Mouse (Mus musculus) kidney, postnatal 0 days (tissue): Measurements from ENCODE around the gene Dnaaf3. TPM values are rescaled to one million over a fixed set of nuclear protein-coding genes. Genes with fewer than 3 reads are reported as not detected.

Source experiments
- ATAC-seq: fragments of 200-750 bp; cut with Nextera tagmentation; replicated peaks from 2 replicates; pipeline ENCODE4 v1.8.0; 2017; ENCODE audit warnings: low read depth, moderate number of reproducible peaks, moderate TSS enrichment, moderate library complexity; ENCODE audit not compliant: low FRiP score
- DNase-seq: peaks from one replicate; pipeline ENCODE4 v3.0.0-alpha.2; 2016; ENCODE audit warnings: low spot score
- H3K27ac ChIP-seq: fragments of 300-500 bp; sonication (generic); 2 replicates; pipeline ENCODE4 v1.5.1; 2014; ENCODE audit warnings: mild to moderate bottlenecking
- H3K27me3 ChIP-seq: fragments of 300-500 bp; sonication (generic); 2 replicates; pipeline ENCODE4 v1.6.1; 2014; ENCODE audit warnings: low read length, mixed read lengths; ENCODE audit not compliant: insufficient read depth
- H3K36me3 ChIP-seq: fragments of 300-500 bp; sonication (generic); 2 replicates; pipeline ENCODE4 v1.6.1; 2014; ENCODE audit warnings: low read length, mixed read lengths; ENCODE audit not compliant: insufficient read depth
- H3K4me1 ChIP-seq: fragments of 300-500 bp; sonication (generic); replicated peaks from 2 replicates; pipeline ENCODE4 v1.6.1; 2014; ENCODE audit warnings: antibody characterized with exemption, low read length, mixed read lengths; ENCODE audit not compliant: insufficient read depth
- H3K4me2 ChIP-seq: fragments of 300-500 bp; sonication (generic); 2 replicates; pipeline ENCODE4 v1.6.1; 2014; ENCODE audit warnings: mild to moderate bottlenecking, low read length, moderate library complexity, mixed read lengths
- H3K4me3 ChIP-seq: fragments of 300-500 bp; sonication (generic); replicated peaks from 2 replicates; pipeline ENCODE4 v1.5.1; 2014; ENCODE audit warnings: low read depth, low read length
- H3K9ac ChIP-seq: fragments of 300-500 bp; sonication (generic); 2 replicates; pipeline ENCODE4 v1.6.1; 2014; ENCODE audit warnings: low read depth, low read length
- H3K9me3 ChIP-seq: fragments of 300-500 bp; sonication (generic); replicated peaks from 2 replicates; pipeline ENCODE4 v1.6.1; 2016; ENCODE audit warnings: low read length, inconsistent platforms, mixed read lengths
- CTCF ChIP-seq: IDR thresholded peaks from 2 replicates; pipeline ENCODE4 v1.5.1; 2016; ENCODE audit warnings: antibody characterized with exemption, low read depth, mild to moderate bottlenecking, moderate library complexity
- WGBS: fragments of 180-500 bp; shearing (Covaris S2); extraction: QIAGEN DNeasy Blood & Tissue Kit; methylation state at CpG from one replicate; pipeline ENCODE4 v1.1.7; 2014; 5-methylcytosine and 5-hydroxymethylcytosine counted together
- polyA plus RNA-seq: library from polyadenylated mRNA; unstranded; fragments of >200 nt; fragmentation: Nextera tagmentation; extraction: Ambion mirVana; gene quantifications from 2 replicates; pipeline ENCODE4 v1.2.1, GENCODE M21; 2015

The Dnaaf3 gene
- polyA plus RNA-seq, 1 experiment from 2014 or later: 2.0 TPM

DNA sequence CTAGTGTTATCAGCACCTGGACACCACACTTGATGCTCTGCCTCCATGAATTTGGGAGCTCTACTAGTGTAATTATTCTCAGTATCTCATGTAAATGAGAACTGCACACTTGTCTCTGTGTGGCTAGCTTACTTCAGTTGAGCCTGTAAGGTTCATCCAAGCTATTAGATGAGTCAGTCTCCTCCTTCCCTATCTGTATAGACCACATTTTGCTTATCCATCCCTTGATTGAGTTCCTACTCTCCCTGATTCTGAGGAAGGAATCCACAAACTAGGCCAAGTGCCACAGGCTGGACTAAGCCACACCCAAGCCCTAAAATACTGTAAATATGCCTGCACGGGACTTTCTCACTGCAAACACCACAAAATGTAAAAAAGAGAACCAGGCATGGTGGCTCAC is 38.3 kb downstream of the Dnaaf3 start:
- ATAC-seq (no peak), DNase-seq (no peak)
- Histone ChIP-seq H3K36me3 (peaks cover 27% of the 10 kb centered on the region; the same call in 1 of the 2 replicates), H3K4me2 (no peak overlapping the region), H3K9ac (no peak overlapping the region), H3K4me3 (no peak overlapping the region), H3K9me3 (no peaks in the 10 kb centered on the region), H3K27ac (no peak overlapping the region), H3K27me3 (no peaks in the 10 kb centered on the region), H3K4me1 (peaks cover 3% of the 10 kb centered on the region; the same call in 1 of the 2 replicates)
- WGBS: 58% methylated on average over 1 of the region's 1 CpGs
- TF ChIP-seq CTCF: no peak

DNA sequence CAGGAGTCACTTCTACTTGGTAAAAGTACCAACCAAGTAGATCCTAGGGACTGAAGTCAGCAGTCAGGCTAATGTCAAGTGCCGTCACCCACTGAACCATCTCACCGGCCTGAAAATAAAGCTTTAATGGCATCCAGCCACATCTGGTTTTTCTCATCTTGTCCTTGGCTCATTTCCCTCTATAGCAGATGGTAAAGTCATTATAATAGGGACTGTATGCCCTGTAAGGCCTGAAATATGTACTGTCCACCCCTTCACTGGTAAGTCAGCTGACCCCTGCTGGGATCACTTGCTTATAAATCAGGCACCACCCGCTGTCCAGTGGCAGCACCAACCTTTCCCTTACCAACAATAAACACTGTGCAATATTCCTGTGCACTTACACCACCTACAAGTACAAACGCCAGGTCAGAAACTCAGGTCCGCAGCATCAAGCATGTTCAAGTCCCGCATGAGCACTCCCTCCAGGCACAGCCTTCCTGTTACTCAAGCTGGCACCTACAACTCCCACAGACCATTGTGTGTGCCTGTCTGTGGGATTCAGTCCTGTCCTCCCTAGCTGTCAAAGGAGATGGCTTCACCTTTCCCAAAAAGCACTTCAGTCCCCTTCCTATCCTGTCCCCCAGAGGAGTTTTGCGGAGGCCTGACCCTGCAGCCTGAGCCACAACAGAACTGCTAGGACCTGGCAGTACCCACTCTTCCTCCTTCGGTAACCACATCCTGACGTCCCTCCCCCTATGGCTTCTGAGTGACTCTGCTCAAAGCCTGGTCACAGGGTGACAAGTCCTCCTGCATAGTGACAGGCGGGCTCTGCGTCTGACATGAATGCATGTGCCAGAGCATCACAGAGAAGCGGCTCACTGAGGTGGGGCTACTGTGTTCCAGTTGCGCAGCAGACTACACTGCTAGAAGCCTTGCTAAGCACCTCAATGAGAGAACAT is 39.7 kb downstream of the Dnaaf3 start:
- 54% methylated on average over 13 of the region's 13 CpGs for WGBS
- peaks cover 27% of the 10 kb centered on the region; the same call in 1 of the 2 replicates for H3K36me3 ChIP-seq
- H3K27me3 ChIP-seq: no peaks in the 10 kb centered on the region
- no peak overlapping the region for H3K4me3 ChIP-seq
- DNase-seq (peak; percentile 56), ATAC-seq (peak; percentile 64)
- no peak overlapping the region for H3K4me2 ChIP-seq
- TF ChIP-seq CTCF: no peak
- H3K27ac ChIP-seq: no peak overlapping the region
- H3K9me3 ChIP-seq: no peaks in the 10 kb centered on the region
- no peak overlapping the region for H3K9ac ChIP-seq
- no peaks in the 10 kb centered on the region for H3K4me1 ChIP-seq

DNA sequence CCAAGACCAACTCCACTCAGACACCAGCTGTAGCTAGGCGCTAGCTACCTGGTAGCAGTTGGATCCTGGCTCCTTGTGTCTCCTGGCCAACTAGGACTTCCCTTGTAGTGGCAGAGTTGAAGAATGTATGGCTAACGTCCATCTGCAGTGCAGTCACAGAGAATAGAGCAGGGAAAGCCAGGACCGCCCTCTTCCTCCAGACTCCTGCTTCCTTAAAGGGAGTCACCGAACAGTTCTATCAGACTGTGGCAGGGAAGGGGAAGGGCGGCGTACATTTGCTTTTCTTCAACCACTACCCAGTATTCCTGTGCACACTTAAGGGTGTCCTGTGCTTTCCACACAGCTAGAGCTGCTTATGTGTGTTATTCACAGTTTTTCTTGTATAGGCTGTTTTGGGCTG is 40.9 kb downstream of the Dnaaf3 start:
- H3K4me2 ChIP-seq: no peak overlapping the region
- ATAC-seq (no peak), DNase-seq (peak; percentile 44)
- no peak for TF ChIP-seq CTCF
- 65% methylated on average over 6 of the region's 6 CpGs for WGBS
- H3K4me1 ChIP-seq: no peaks in the 10 kb centered on the region
- no peak overlapping the region for H3K9ac ChIP-seq
- H3K27ac ChIP-seq: peak overlapping the region; percentile 48
- no peak overlapping the region for H3K4me3 ChIP-seq
- H3K36me3 ChIP-seq: peaks cover 25% of the 10 kb centered on the region; the same call in 1 of the 2 replicates
- H3K9me3 ChIP-seq: no peaks in the 10 kb centered on the region
- no peaks in the 10 kb centered on the region for H3K27me3 ChIP-seq

DNA sequence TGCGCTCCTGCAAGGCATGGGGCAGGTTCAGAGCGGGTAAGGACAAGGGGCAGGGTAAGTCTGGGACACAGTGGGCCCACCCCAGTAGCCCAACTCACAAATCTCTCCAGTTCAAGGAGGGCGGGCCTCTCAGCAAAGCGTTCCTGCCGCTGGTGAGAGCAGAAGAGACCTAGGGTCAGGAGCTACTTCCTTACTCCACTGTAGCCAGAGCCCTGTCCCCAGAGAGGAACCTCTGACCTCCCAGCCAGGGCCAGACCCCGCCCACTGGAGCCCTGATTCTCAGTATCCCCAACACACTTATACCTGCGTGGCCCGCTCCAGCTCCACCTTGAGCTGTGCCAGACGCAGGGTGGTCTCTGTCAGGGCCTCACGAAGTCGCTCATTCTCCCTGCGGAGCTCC is 50.0 kb downstream of the Dnaaf3 start:
- no peak overlapping the region for H3K27ac ChIP-seq

DNA sequence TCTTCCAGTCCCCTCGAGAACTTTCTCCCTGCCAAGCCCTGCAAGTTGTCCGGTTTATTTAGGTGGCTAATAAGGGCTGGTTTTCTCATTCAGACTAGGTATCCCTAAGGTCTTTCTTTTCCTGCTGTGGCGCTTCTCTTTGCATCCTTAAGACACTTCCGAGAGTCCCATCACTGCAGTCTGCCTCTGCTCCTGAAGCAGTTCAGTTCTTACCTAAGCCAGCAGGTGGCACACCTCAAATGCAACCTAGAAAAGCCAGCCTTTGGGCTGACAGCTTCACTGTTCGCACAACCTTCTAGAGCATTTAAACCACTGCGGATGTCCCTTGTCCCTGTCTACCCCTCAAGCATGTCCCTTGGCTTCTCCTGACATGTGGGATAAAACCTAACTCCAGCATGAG is 52.6 kb downstream of the Dnaaf3 start:
- peaks cover 9% of the 10 kb centered on the region; the same call in 1 of the 2 replicates for H3K4me1 ChIP-seq
- peaks cover 39% of the 10 kb centered on the region for H3K36me3 ChIP-seq
- H3K4me3 ChIP-seq: no peak overlapping the region
- DNase-seq (peak; percentile 79), ATAC-seq (no peak)
- H3K9ac ChIP-seq: no peak overlapping the region
- TF ChIP-seq CTCF: peak; percentile 76
- peak overlapping the region; percentile 64; the same call in 1 of the 2 replicates for H3K4me2 ChIP-seq
- H3K9me3 ChIP-seq: no peaks in the 10 kb centered on the region
- 19% methylated on average over 6 of the region's 6 CpGs for WGBS
- H3K27ac ChIP-seq: no peak overlapping the region
- no peaks in the 10 kb centered on the region for H3K27me3 ChIP-seq

More for the DNA sequence above, 50.0 kb downstream of the Dnaaf3 start:
- DNase-seq (no peak), ATAC-seq (no peak)
- H3K4me2 ChIP-seq: no peak overlapping the region
- no peaks in the 10 kb centered on the region for H3K27me3 ChIP-seq
- peaks cover 9% of the 10 kb centered on the region; the same call in 1 of the 2 replicates for H3K4me1 ChIP-seq
- no peak overlapping the region for H3K4me3 ChIP-seq
- 80% methylated on average over 12 of the region's 12 CpGs for WGBS
- TF ChIP-seq CTCF: no peak
- peaks cover 46% of the 10 kb centered on the region for H3K36me3 ChIP-seq
- H3K9ac ChIP-seq: no peak overlapping the region
- H3K9me3 ChIP-seq: no peaks in the 10 kb centered on the region

DNA sequence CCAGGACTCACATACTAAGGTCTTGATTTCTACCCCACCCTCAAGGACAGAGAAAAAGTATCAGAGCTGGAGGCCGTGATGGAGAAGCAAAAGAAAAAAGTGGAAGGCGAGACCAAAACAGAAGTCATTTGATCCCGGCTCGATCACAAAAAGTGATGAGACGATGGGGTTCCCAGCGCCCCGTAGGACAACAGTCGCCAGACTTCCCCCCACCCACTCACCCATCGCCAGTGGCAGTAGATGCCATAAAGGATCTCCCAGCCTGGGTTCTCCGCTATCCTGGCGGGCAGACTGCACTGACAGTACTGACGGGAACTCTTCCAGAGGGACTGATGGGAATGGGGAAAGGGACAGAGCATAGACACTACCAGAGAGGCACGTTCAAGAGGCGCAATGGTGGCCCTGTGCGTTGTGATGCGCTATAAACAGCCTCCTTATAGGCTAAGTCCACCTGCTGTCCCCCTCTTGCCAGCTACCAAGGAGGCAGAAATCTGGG is 53.4 kb downstream of the Dnaaf3 start:
- H3K9ac ChIP-seq: peak overlapping the region; percentile 49
- H3K4me3 ChIP-seq: peak overlapping the region; percentile 41
- H3K4me2 ChIP-seq: peak overlapping the region; percentile 64
- no peak for DNase-seq
- peak overlapping the region; percentile 89; the same call in 1 of the 2 replicates for H3K27ac ChIP-seq
- H3K4me1 ChIP-seq: peaks cover 9% of the 10 kb centered on the region; the same call in 1 of the 2 replicates
- no peak for ATAC-seq
- TF ChIP-seq CTCF: no peak
- WGBS: 3% methylated on average over 16 of the region's 16 CpGs
- no peaks in the 10 kb centered on the region for H3K27me3 ChIP-seq
- peaks cover 30% of the 10 kb centered on the region for H3K36me3 ChIP-seq
- no peaks in the 10 kb centered on the region for H3K9me3 ChIP-seq
